Mouse (Mus musculus): Measurements from ENCODE around the gene 4930583I09Rik. TPM values are rescaled to one million over a fixed set of nuclear protein-coding genes. Genes with fewer than 3 reads are reported as not detected.

4930583I09Rik gene
- polyA plus RNA-seq, 2 experiments: not detected

- no peak overlapping the region for H3K4me3 ChIP-seq (replicated peaks; ENCODE audit: low read length)
- no peak for TF ChIP-seq POLR2A (IDR thresholded peaks at IDR 0.05; ENCODE audit: borderline replicate concordance, extremely low read depth, insufficient read depth, insufficient read length)
- DNase-seq (ENCODE audit: low spot score) (no peak), ATAC-seq (ENCODE audit: low FRiP score, low read depth) (no peak)
- 31% methylated on average over 1 of the region's 1 CpGs for WGBS
- no peak overlapping the region for H3K9ac ChIP-seq (ENCODE audit: low read depth, low read length, severe bottlenecking)
- no peaks in the 10 kb centered on the region for H3K9me3 ChIP-seq (ENCODE audit: control insufficient read depth, low read length)
- H3K4me1 ChIP-seq (ENCODE audit: control insufficient read depth, insufficient read depth, low read length): peaks cover 5% of the 10 kb centered on the region; the same call in 1 of the 2 replicates
- H3K27ac ChIP-seq (replicated peaks; ENCODE audit: low read depth, low read length): no peak overlapping the region
- H3K4me2 ChIP-seq (replicated peaks; ENCODE audit: low read depth, low read length, severe bottlenecking): no peak overlapping the region
- no peaks in the 10 kb centered on the region for H3K36me3 ChIP-seq (ENCODE audit: control insufficient read depth, insufficient read depth, low read length)
- H3K27me3 ChIP-seq (ENCODE audit: control insufficient read depth, insufficient read depth, low read length): no peaks in the 10 kb centered on the region
Measured at GRCm38 (mm10) chr17:64785961-64786360, 49.9 kb downstream of the 4930583I09Rik start.

Other genes with a start within 250 kb of the 4930583I09Rik start
- 27.4 and 31.9 TPM in 2 replicates for gene Man2a1, start 235.3 kb downstream of the 4930583I09Rik start, polyA plus RNA-seq (2012; rRNA removed)
- gene Man2a1, start 235.3 kb downstream of the 4930583I09Rik start, polyA plus RNA-seq (2014; fragmentation: Nextera tagmentation; extraction: Ambion mirVana): 12.5 and 16.1 TPM in 2 replicates